Mouse (Mus musculus) kidney, postnatal 25 days (tissue): ENCODE measurements at regions not wholly inside any gene's neighbourhood (a gene's known extent, or its start where the extent isn't known, plus 50 kb on each side); places are given as distances from the start of the nearest gene placed in this dataset.
"Not testable (repeated sequence)": the region's sequence is repeated elsewhere in the genome, so short reads cannot be mapped to it uniquely, and the experiment has no call there.

ENCODE experiments used
- DNase-seq, 2 experiments: peaks; one replicate each; pipeline ENCODE4 v3.0.0; 2021; ENCODE audit warnings: mixed read lengths in 2 of 2

DNA sequence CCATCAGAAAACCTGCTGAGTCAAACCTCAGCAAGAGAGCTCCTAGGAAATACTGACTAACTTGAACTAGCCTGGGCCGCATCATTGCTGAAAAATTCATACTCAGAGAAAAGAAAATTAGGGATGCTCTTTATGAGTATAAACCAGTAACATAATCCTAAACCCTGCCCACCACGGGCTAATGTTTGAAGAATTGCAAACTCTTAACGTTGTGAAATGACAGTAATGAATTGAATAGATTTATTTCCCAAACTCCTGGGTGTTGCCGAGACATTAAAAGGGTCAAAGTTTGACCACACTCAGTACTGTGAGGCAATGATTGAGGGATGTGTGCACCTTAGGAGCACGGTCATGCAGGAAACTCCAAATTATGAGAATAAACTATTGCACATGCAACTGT is 125.3 kb downstream of the Gipc2 start:
- DNase-seq, result no peak

GRCm38 (mm10) chr3:152036819-152037218 is 129.2 kb downstream of the Gipc2 start:
- DNase-seq, result not testable (repeated sequence)

DNA sequence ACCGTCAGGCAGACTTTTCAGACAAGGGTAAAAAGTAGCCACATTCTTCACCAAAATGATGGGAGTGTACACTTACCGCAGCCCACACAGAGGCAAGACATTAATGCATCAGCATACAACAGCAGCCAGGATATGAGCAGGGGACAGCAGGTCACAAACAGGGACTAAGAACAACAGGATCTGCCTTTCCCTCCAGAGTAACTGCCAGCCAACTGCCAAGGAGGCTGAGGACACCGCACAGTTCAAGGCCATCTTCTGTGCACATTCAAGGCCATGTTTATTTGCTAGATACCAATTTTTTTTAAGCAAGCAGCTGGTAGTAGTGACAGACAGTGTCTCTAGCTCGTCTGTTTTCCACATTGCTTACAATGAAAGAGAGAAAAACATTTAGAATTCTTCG is 130.6 kb downstream of the Gipc2 start:
- DNase-seq, result no peak

- DNase-seq, result no peak
Observed at GRCm38 (mm10) chr3:152034686-152035085, 131.3 kb downstream of the Gipc2 start.

DNA sequence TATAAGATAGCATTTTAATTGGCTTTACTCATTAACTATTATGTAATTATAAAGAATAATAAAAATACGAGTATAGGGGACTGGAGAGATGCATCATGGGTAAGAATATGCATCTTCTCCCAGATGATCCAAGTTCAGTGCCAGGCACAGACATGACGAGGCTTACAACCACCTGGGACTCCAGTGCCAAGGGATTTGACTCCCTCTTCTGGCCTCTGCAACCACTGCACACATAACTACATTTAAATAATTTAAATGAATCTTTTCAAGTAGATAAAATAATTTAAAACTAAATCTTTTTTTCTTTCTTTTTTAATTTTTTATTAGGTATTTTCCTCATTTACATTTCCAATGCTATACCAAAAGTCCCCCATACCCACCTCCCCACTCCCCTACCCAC is 131.8 kb downstream of the Gipc2 start:
- no peak for DNase-seq

GRCm38 (mm10) chr3:152032663-152033318 is 133.2 kb downstream of the Gipc2 start:
- no peak for DNase-seq

- DNase-seq, result no peak
Observed at GRCm38 (mm10) chr3:152028695-152029094, 137.3 kb downstream of the Gipc2 start.

- DNase-seq, result no peak
Observed at GRCm38 (mm10) chr3:152026034-152026433, 140.0 kb downstream of the Gipc2 start.

DNA sequence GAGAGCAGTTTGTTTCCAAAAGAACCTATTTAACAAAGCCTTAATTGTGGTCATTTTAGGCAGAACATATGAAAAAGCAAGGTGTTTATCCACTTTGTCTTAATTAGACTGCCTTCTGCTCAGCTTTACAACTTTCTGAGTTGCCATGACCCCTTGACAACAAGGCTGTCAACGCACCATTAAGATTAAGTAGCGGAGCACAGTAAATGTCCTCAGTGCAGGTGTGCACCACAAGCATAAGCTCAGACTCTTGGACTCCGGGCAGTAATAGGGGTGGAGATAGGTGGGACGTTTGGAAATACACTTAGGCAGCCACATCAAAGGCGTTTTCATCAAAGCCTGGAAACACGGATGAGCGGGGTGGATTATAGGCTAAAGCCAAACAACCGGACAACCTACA is 140.9 kb downstream of the Gipc2 start:
- no peak for DNase-seq

DNA sequence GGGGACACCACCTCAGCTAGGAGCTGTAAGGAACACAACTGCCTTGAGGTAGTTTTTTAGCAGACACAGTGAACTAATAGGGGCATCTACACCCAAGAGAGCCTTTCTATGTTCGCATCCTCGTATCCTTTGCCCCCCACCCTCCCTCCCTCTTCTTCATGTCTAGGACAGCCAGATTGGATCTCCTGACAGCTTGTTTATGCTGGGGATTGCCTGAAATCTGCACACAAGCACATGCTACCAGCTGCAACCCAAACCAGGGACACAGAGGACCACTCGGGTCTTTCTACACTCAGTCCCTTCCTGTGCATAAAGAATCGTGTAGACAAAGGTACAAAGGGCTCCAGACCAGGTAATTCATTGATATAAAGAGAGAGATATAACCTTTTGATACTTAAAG is 159.3 kb downstream of the Gipc2 start:
- no peak for DNase-seq

- DNase-seq, result no peak
Observed at GRCm38 (mm10) chr3:152005366-152006025, 160.5 kb downstream of the Gipc2 start.

DNA sequence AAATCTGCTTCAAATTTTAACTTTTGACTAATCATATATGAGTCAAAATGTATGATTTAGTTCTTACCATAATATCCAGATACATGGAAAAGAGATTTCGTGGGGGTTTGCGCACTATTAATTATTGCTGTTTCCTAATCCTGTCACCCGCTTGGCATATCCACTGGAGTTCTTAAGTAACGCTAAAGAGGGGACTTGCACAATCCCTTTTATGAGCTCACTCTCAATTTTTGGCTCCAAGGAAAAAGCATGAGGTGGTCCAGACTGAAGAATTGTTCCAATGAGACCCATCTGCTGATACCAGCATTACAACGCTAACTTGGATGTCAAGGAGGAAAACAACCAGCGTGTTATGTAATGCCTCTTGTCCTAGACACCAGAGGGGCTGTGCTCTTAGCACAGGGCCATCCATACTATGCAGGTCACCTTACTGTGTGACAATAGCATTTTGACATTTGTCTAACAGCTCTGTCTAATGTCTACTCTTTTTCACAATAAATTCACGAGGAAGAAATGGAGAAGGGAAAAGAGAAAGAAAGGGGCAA is 161.5 kb downstream of the Gipc2 start:
- no peak for DNase-seq

DNA sequence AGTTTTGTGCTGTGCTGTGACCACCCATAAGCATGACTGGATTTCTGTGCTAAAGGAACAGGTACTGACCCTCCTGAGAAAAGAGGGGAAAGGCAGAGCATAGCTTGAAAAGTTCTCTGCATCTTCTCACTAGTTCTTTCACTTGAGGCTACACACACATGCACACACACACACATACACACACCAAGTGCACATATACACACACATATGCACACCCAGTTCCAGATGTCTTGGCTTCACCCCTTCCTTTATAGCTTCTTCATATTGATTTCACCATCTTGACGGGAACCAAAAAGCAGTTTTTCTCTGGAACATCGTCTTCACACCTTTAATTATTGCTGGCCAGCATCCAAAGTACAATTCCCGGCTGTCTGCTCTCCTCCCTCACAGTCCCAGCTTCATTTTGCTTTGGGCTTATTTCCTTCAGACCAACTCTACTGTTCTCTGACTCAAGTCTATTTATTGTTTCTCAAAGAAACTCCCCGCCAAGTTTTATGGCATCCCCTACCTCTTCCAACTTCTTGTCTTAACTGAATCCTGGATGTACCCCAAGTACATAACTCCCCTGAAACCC is 160.2 kb upstream of the Ptgfr start:
- no peak for DNase-seq

DNA sequence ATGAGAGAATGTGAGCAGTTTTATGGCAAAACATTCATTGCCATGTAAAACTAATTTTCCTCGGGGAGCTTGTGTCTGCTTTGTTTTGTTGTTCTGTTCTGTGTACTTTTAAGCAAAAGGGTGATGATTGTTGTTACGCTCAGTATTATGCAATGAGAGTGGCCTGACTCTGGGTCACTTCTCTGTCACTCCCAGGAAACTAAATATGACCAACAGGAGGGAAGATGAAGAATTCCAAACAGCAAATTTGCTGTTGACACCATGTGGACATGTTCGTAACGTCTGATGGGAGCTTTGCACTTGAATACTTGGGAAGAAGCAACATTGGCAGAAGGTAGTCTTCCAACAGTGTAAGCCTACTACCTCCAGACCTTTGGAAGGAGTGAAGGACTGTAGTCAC is 159.7 kb upstream of the Ptgfr start:
- no peak for DNase-seq

- DNase-seq, result no peak
Observed at GRCm38 (mm10) chr3:151988221-151988620, 150.8 kb upstream of the Ptgfr start.

- no peak for DNase-seq
Observed at GRCm38 (mm10) chr3:151978136-151978535, 140.7 kb upstream of the Ptgfr start.

- no peak for DNase-seq
Observed at GRCm38 (mm10) chr3:151977651-151978050, 140.2 kb upstream of the Ptgfr start.

GRCm38 (mm10) chr3:151949865-151950264 is 112.4 kb upstream of the Ptgfr start:
- DNase-seq, result no peak

DNA sequence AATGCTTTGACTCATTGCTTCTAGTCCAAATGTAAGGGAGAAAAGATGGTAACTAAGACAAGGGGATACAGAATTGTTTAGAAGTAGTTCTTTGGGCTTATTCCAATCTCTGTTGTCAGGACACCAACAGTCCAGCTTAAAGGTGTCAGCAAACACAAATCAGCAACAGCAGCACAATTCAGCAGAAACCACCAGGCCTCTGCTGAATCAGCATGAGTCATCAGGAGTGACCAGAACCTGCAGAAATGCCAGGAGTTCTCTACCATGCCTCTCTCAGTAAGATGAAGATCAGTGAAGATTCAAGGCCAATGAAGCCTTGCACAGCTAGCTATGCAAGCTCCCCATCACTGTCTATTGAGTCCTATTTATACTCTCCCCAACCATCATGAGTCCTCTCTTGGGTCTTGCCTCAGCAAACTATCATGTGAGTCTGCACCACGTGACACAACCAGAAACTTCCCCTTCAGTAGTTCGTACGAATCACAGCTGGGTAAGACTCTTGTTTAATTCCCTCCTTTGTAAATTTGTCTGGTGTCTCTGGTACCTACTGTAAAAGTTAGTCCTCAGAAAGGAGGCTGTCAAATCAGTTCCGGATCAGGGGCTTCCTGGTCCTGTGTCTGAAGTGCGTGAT is 110.7 kb upstream of the Ptgfr start:
- no peak for DNase-seq

- no peak for DNase-seq
Observed at GRCm38 (mm10) chr3:151945916-151946315, 108.5 kb upstream of the Ptgfr start.

- DNase-seq, result no peak
Observed at GRCm38 (mm10) chr3:151943542-151943941, 106.1 kb upstream of the Ptgfr start.

DNA sequence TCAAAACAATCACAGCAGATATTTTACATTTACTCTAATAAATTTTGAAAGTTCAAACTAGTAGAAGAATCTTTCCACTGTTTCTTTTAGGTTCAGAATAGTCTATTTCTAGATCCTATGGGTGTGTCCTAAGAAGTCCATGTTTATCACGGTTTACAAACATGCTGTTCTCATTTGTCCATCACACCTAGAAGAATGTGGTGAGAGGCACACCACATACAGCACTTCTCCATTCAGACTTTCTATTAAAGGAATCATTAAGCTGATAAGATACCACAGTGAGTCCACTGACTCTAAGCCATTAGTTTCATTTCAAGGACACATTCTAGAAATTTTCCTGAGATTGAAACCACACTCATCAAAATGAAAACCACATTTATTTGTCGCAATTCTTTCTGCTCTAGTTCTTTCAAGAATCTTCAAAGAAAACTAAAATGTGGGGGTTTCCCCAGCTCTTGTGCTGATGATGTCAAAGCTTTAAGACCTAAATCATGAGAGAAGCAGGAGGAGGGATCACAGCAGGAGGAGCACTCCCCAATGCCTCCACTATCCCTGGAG is 101.1 kb upstream of the Ptgfr start:
- no peak for DNase-seq

- DNase-seq, result no peak
Observed at GRCm38 (mm10) chr3:151931656-151932055, 94.2 kb upstream of the Ptgfr start.
